Mouse (Mus musculus) activated CD4-positive, CD25-positive, alpha-beta regulatory T cell, adult 4 months (primary cell): ENCODE results near the gene Ldhc. TPM values are rescaled to one million over a fixed set of nuclear protein-coding genes. Genes with fewer than 3 reads are reported as not detected.
A peak's percentile ranks its signal among the peaks of the same experiment; 100 is the strongest.

Source experiments
- ATAC-seq: one replicate; pipeline ENCODE4 v1.8.0; 2017
- polyA plus RNA-seq, 2 experiments: library from polyadenylated mRNA; unstranded; fragments of 100-300 nt; shearing (Covaris generic); gene quantifications; one replicate each; pipeline ENCODE4 v1.2.1; 2017

The Ldhc gene
- polyA plus RNA-seq, 2 experiments from 2014 or later: not detected

GRCm38 (mm10) chr7:46919551-46920176 is 58.7 kb downstream of the Ldhc start, which contains the start of gene Tsg101:
TSS of gene Tsg101 (minus strand) at chr7:46919969.
- ATAC-seq: peak; percentile 93

- no peak for ATAC-seq
Measured at GRCm38 (mm10) chr7:46922075-46922474, 61.1 kb downstream of the Ldhc start.

Other genes with a start within 250 kb of the Ldhc start
- gene Sergef, start 221.4 kb upstream of the Ldhc start, polyA plus RNA-seq: 10 to 100 TPM; 17.9 to 18.3 TPM
- under 1 TPM in 1 of 2 experiments, not detected in 1; 0.99 TPM for gene Tph1, start 188.7 kb upstream of the Ldhc start, polyA plus RNA-seq
- gene Saal1, start 150.5 kb upstream of the Ldhc start, polyA plus RNA-seq: 10 to 100 TPM; 17.6 to 18.9 TPM
- gene Saa3, start 145.5 kb upstream of the Ldhc start, polyA plus RNA-seq: not detected
- gene Saa4, start 128.6 kb upstream of the Ldhc start, polyA plus RNA-seq: not detected
- gene Saa1, start 118.2 kb upstream of the Ldhc start, polyA plus RNA-seq: under 1 TPM in 1 of 2 experiments, not detected in 1; 0.20 TPM
- gene Saa2, start 109.4 kb upstream of the Ldhc start, polyA plus RNA-seq: under 1 TPM in 1 of 2 experiments, not detected in 1; 0.25 TPM
- 10 to 100 TPM; 17.6 to 17.8 TPM for gene Hps5, start 65.1 kb upstream of the Ldhc start, polyA plus RNA-seq
- 10 to 100 TPM; 22.9 to 23.4 TPM for gene Gtf2h1, start 65.1 kb upstream of the Ldhc start, polyA plus RNA-seq
- 1,000 to 10,000 TPM; 1,036 to 1,248 TPM for gene Ldha, start 19.7 kb upstream of the Ldhc start, polyA plus RNA-seq
- 100 to 1,000 TPM in 1 of 2 experiments, 10 to 100 TPM in 1; 85.8 to 103 TPM for gene Tsg101, start 58.8 kb downstream of the Ldhc start, polyA plus RNA-seq
- 1 to 10 TPM; 6.4 to 8.0 TPM for gene Uevld, start 97.3 kb downstream of the Ldhc start, polyA plus RNA-seq
- gene Gm9999, start 122.4 kb downstream of the Ldhc start, polyA plus RNA-seq: not detected
- gene Spty2d1, start 147.2 kb downstream of the Ldhc start, polyA plus RNA-seq: 10 to 100 TPM; 23.5 to 32.3 TPM
- 1 to 10 TPM; 1.0 to 2.9 TPM for gene Tmem86a, start 189.4 kb downstream of the Ldhc start, polyA plus RNA-seq